Mouse (Mus musculus): ENCODE data around the gene Snapc3.

DNA sequence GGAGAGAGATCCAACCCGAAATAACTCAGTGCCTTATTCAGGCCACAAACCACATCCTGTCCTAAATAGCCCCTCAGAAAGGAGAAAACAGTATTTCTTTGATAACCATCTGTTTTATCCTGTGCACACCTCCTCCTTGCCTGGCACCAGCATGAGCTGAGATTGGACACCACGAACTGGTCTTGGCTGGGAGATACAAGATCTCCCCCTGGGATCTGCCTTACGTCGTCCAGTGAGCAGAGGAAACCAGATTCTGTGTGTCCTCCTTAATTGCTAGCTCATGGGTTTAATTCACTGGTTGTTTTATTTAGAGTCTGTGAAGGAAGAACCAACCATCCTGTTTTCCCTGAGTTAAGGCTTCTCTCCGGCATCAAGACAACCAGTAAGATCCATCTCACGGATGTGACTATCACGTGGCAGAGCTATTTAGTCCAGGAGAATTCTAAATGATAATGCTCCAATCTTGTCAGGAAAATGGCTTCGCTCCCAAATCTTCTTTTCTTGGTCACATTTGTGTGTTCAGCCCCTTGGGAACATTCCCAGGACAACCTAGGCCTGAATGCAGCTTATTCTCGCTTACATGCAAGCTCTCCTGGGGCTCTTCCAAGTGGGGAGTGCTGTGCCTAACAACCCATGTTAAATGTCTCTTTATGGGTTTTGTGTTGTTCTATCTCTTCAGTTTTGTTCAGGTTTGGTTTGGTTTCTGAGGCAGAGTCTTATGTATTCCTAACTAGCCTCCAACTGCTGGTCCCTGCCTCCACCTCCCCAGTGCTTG is 20.3 kb upstream of the Snapc3 start:
- no peak for TF ChIP-seq CTCF (IDR thresholded peaks at IDR 0.05; ENCODE audit: low read depth)
- TF ChIP-seq EP300 (optimal IDR thresholded peaks at IDR 0.05), result no peak

Data from stomach, postnatal 0 days (tissue).